Mouse (Mus musculus) lung, postnatal 0 days (tissue): ENCODE measurements at regions not wholly inside any gene's neighbourhood (a gene's known extent, or its start where the extent isn't known, plus 50 kb on each side); places are given as distances from the start of the nearest gene placed in this dataset.

Experiments
- ATAC-seq: fragments of 200-750 bp; cut with Nextera tagmentation; 2 replicates; pipeline ENCODE4 v1.8.0; 2017; ENCODE audit warnings: moderate library complexity
- DNase-seq: peaks from one replicate; pipeline ENCODE4 v3.0.0-alpha.2; 2016; ENCODE audit warnings: low spot score
- H3K27ac ChIP-seq: fragments of 300-500 bp; sonication (generic); 2 replicates; pipeline ENCODE4 v1.5.1; 2014; ENCODE audit warnings: antibody characterized with exemption, mild to moderate bottlenecking, low read length, mixed read lengths
- H3K27me3 ChIP-seq: fragments of 300-500 bp; sonication (generic); replicated peaks from 2 replicates; pipeline ENCODE4 v1.6.1; 2014; ENCODE audit warnings: low read length, mixed read lengths; ENCODE audit not compliant: insufficient read depth
- H3K36me3 ChIP-seq: fragments of 300-500 bp; sonication (generic); 2 replicates; pipeline ENCODE4 v1.6.1; 2014; ENCODE audit warnings: low read length, mixed read lengths; ENCODE audit not compliant: insufficient read depth
- H3K4me1 ChIP-seq: fragments of 300-500 bp; sonication (generic); 2 replicates; pipeline ENCODE4 v1.6.1; 2014; ENCODE audit warnings: antibody characterized with exemption, low read depth, low read length, mixed read lengths; ENCODE audit not compliant: insufficient read depth
- H3K4me2 ChIP-seq: fragments of 300-500 bp; sonication (generic); replicated peaks from 2 replicates; pipeline ENCODE4 v1.6.1; 2014; ENCODE audit warnings: low read depth, mild to moderate bottlenecking, low read length, moderate library complexity, mixed read lengths
- H3K4me3 ChIP-seq: fragments of 300-500 bp; sonication (generic); 2 replicates; pipeline ENCODE4 v1.5.1; 2014; ENCODE audit warnings: low read depth, low read length
- H3K9ac ChIP-seq: fragments of 300-500 bp; sonication (generic); replicated peaks from 2 replicates; pipeline ENCODE4 v1.6.1; 2014; ENCODE audit warnings: low read depth, mild to moderate bottlenecking
- H3K9me3 ChIP-seq: fragments of 300-500 bp; sonication (generic); 2 replicates; pipeline ENCODE4 v1.6.1; 2016; ENCODE audit warnings: low read length, mixed read lengths
- CTCF ChIP-seq: IDR thresholded peaks from 2 replicates; pipeline ENCODE4 v1.5.1; 2016; ENCODE audit warnings: antibody characterized with exemption, mild to moderate bottlenecking
- EP300 ChIP-seq: IDR thresholded peaks from 2 replicates; pipeline ENCODE4 v1.6.1; 2016; ENCODE audit warnings: antibody characterized with exemption, mild to moderate bottlenecking, control low read depth
- WGBS: fragments of 180-500 bp; shearing (Covaris S2); extraction: QIAGEN DNeasy Blood & Tissue Kit; methylation state at CpG from one replicate; pipeline ENCODE4 v1.1.7; 2014; 5-methylcytosine and 5-hydroxymethylcytosine counted together

DNA sequence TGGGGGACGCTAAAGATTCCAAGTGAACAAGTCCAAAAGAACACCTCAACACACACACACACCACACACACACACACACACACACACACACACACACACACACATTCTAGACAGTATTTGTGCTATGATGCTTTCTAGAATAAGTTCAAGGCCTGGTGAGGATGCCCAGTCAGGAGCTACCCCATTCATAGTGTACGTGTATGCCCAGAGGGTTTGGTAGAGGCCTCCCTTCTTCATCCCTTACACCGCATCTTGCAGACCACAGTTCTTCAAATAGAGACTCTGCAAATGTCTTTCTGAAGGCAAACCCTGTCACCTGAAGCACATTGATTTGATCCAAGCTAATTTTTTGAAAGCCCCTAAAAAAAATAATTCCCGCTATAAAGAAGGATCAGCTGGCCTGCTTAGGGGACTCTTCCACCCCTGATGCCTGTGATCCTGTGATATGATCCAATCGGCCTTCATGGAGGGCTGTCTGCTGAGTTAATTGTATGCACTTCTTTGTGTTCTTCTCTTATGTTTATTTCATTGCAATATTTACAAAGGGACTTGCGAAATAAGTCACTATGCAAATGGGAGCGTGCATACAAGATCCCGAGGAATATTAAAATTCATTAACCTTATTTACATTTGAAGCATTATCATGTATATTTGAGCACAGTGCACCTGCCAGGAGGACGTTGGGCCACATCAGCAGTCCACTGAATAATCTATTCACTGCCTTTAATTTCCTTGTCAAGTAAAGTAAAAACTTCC is 103.8 kb downstream of the Rbm43 start:
- H3K4me3 ChIP-seq = no peak overlapping the region
- DNase-seq (no peak), ATAC-seq (no peak)
- no peak overlapping the region for H3K27ac ChIP-seq
- 83% methylated on average over 9 of the region's 9 CpGs for WGBS
- no peaks in the 10 kb centered on the region for H3K9me3 ChIP-seq
- no peak overlapping the region for H3K4me2 ChIP-seq
- no peaks in the 10 kb centered on the region for H3K4me1 ChIP-seq
- no peaks in the 10 kb centered on the region for H3K36me3 ChIP-seq
- no peaks in the 10 kb centered on the region for H3K27me3 ChIP-seq
- H3K9ac ChIP-seq = no peak overlapping the region
- TF ChIP-seq CTCF (no peak), EP300 (no peak)

DNA sequence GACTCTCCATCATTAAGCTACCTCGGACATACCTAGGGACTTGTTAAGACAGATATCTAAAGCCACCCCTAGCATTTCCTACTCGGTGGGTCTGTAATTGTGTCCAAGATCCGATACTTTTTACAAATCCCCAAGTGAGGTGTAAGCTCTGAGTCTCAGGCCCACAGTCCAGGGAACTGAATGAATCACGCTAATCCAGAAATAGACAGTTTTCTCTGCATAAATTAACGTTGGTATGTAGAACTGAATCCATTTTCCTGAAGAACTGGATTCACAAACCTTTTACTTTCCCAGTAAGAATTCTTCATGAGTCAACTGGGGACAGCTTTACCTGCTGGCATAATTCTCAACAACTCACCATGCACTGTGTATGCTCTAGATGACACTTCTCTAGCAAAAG is 97.1 kb downstream of the Rbm43 start:
- DNase-seq (no peak), ATAC-seq (no peak)
- Histone ChIP-seq H3K36me3 (no peaks in the 10 kb centered on the region), H3K9ac (no peak overlapping the region), H3K4me2 (no peak overlapping the region), H3K4me1 (no peaks in the 10 kb centered on the region), H3K27me3 (no peaks in the 10 kb centered on the region), H3K4me3 (no peak overlapping the region), H3K9me3 (no peaks in the 10 kb centered on the region), H3K27ac (no peak overlapping the region)
- TF ChIP-seq CTCF (no peak), EP300 (no peak)
- WGBS = 88% methylated on average over 5 of the region's 5 CpGs

DNA sequence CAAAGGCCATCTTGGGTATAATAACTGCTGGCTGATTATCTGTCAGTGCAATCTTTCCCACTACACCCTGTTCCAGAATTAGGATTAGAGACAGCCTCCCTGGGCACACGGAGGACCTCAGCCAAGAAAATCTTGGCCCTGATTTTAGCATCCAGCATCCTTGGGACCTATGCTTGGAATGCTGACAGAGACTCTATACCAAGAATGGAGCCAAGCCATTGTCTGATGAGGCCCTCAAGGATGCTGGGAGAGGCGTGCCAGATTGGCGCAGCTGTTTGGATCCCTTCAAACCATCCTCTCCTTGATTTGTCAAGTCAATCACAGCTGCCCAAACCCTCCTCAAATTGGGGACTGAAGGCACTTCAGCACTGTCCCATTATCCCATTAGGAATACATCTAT is 94.2 kb downstream of the Rbm43 start:
- DNase-seq (no peak), ATAC-seq (no peak)
- WGBS = 79% methylated on average over 3 of the region's 3 CpGs
- Histone ChIP-seq H3K27me3 (no peaks in the 10 kb centered on the region), H3K36me3 (no peaks in the 10 kb centered on the region), H3K4me3 (no peak overlapping the region), H3K27ac (no peak overlapping the region), H3K9me3 (no peaks in the 10 kb centered on the region), H3K9ac (no peak overlapping the region), H3K4me1 (no peaks in the 10 kb centered on the region), H3K4me2 (no peak overlapping the region)
- TF ChIP-seq CTCF = no peak
- no peak for TF ChIP-seq EP300

DNA sequence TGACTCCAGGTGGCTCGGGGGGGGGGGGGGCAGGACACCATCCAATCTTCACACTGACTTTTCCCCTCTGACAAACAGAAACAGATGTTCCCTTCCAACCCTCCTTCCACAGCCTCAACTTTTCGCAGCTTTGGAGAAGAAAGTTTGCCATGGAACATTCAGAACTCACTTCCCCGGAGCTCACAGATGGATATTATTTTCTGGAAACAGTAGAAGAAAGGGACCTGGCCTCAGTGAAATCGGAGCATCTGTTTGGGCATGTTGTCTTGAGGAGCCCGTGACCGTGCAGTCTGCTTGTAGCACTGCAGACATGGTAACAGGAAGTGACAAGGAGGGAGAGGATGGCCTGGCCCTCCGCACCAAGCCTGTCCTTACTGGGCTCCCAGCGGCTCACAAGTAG is 90.1 kb downstream of the Rbm43 start:
- no peak overlapping the region for H3K27ac ChIP-seq
- no peaks in the 10 kb centered on the region for H3K27me3 ChIP-seq
- no peak for ATAC-seq
- H3K4me1 ChIP-seq = no peaks in the 10 kb centered on the region
- no peak for DNase-seq
- TF ChIP-seq CTCF (no peak), EP300 (no peak)
- H3K4me2 ChIP-seq = no peak overlapping the region
- WGBS = 70% methylated on average over 8 of the region's 8 CpGs
- H3K9ac ChIP-seq = no peak overlapping the region
- H3K36me3 ChIP-seq = no peaks in the 10 kb centered on the region
- no peaks in the 10 kb centered on the region for H3K9me3 ChIP-seq
- H3K4me3 ChIP-seq = no peak overlapping the region

DNA sequence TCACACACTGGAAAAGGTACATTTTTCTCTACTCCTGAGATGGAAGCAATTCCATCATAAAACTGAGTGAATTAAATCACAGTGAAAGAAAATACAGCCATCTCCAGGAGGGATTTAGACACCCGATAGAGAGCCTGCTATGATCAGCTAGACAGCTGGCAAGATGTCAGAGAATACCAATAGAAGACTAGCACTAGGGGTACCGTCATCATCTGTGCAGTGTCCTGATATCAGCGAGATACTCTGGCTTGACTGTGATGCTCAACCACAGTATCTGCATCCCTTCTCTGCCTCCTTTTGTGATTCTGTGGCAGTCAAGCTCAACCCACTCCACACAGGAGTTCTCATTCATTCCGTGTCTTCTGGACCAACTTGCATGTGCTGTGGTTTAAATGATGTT is 87.4 kb downstream of the Rbm43 start:
- H3K9ac ChIP-seq = no peak overlapping the region
- no peaks in the 10 kb centered on the region for H3K9me3 ChIP-seq
- DNase-seq = no peak
- ATAC-seq = no peak
- no peak overlapping the region for H3K4me3 ChIP-seq
- no peaks in the 10 kb centered on the region for H3K27me3 ChIP-seq
- H3K4me1 ChIP-seq = no peaks in the 10 kb centered on the region
- no peaks in the 10 kb centered on the region for H3K36me3 ChIP-seq
- 80% methylated on average over 4 of the region's 4 CpGs for WGBS
- TF ChIP-seq EP300 = no peak
- no peak for TF ChIP-seq CTCF
- H3K27ac ChIP-seq = no peak overlapping the region
- no peak overlapping the region for H3K4me2 ChIP-seq

DNA sequence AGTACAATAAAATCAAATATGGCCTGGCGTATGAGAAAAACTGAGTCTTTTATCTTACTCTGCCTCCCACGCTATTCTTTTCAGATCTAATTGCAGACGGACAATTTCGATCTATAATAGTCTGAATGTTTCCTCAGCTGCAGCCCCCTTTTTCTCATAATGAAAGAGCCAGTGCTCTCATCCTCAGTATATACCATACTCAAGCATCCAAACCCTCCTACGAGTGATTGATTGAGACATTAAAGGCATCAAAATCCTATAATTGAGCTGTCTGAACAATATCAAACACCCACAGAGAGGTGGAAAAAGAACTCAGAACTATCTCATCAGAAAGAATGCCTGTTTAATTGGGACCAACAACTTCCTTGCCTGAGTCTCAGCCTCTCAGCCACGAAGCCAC is 87.0 kb downstream of the Rbm43 start:
- no peaks in the 10 kb centered on the region for H3K27me3 ChIP-seq
- H3K27ac ChIP-seq = no peak overlapping the region
- no peak overlapping the region for H3K9ac ChIP-seq
- no peaks in the 10 kb centered on the region for H3K9me3 ChIP-seq
- DNase-seq (no peak), ATAC-seq (no peak)
- no peak overlapping the region for H3K4me3 ChIP-seq
- TF ChIP-seq EP300 = no peak
- no peaks in the 10 kb centered on the region for H3K4me1 ChIP-seq
- H3K36me3 ChIP-seq = no peaks in the 10 kb centered on the region
- 82% methylated on average over 6 of the region's 6 CpGs for WGBS
- H3K4me2 ChIP-seq = no peak overlapping the region

DNA sequence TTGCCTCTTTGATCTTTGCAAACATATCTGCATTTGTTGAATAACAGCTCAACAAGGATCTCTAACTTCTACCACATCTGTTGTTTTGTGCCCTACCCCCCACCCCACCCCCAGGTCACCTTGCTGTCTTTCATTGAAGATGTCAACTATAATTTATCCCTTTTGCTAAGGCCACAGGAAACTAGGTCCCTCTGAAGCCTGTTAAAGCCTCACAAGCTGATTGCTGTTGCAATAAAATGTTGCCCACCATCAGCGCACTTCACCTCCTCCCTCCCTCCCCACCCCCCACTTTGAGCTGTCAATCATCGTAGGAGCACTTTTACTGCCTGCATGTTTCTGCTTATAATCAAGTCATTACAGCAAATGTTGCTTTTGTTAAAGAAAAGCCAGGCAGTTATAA is 86.5 kb downstream of the Rbm43 start:
- H3K9me3 ChIP-seq = no peaks in the 10 kb centered on the region
- no peaks in the 10 kb centered on the region for H3K27me3 ChIP-seq
- no peak for ATAC-seq
- H3K4me3 ChIP-seq = no peak overlapping the region
- no peaks in the 10 kb centered on the region for H3K4me1 ChIP-seq
- H3K9ac ChIP-seq = no peak overlapping the region
- no peak overlapping the region for H3K4me2 ChIP-seq
- no peak for DNase-seq
- no peak overlapping the region for H3K27ac ChIP-seq
- WGBS = 64% methylated on average over 2 of the region's 2 CpGs
- H3K36me3 ChIP-seq = no peaks in the 10 kb centered on the region
- TF ChIP-seq CTCF (no peak), EP300 (no peak)
